Mouse (Mus musculus) stomach, postnatal 0 days (tissue): ENCODE data around the gene Lrrc8e. TPM values are rescaled to one million over a fixed set of nuclear protein-coding genes. Genes with fewer than 3 reads are reported as not detected.
A peak's percentile ranks its signal among the peaks of the same experiment; 100 is the strongest.

Source experiments
- ATAC-seq: fragments of 200-750 bp; cut with Nextera tagmentation; 2 replicates; pipeline ENCODE4 v1.8.0; 2017; ENCODE audit not compliant: low FRiP score, low TSS enrichment
- DNase-seq: peaks from one replicate; pipeline ENCODE4 v3.0.0-alpha.2; 2016; ENCODE audit warnings: low spot score
- H3K27ac ChIP-seq: fragments of 300-500 bp; sonication (generic); replicated peaks from 2 replicates; pipeline ENCODE4 v1.5.1; 2014; ENCODE audit warnings: mild to moderate bottlenecking, control low read depth
- H3K27me3 ChIP-seq: fragments of 300-500 bp; sonication (generic); 2 replicates; pipeline ENCODE4 v1.6.1; 2014; ENCODE audit warnings: low read length; ENCODE audit not compliant: control insufficient read depth, insufficient read depth
- H3K36me3 ChIP-seq: fragments of 300-500 bp; sonication (generic); 2 replicates; pipeline ENCODE4 v1.6.1; 2014; ENCODE audit warnings: low read length, mixed read lengths; ENCODE audit not compliant: control insufficient read depth, insufficient read depth
- H3K4me1 ChIP-seq: fragments of 300-500 bp; sonication (generic); replicated peaks from 2 replicates; pipeline ENCODE4 v1.6.1; 2014; ENCODE audit warnings: antibody characterized with exemption; ENCODE audit not compliant: control insufficient read depth, insufficient read depth
- H3K4me2 ChIP-seq: fragments of 300-500 bp; sonication (generic); replicated peaks from 2 replicates; pipeline ENCODE4 v1.6.1; 2014; ENCODE audit warnings: low read depth, mild to moderate bottlenecking, control low read depth, moderate library complexity
- H3K4me3 ChIP-seq: fragments of 300-500 bp; sonication (generic); 2 replicates; pipeline ENCODE4 v1.5.1; 2014; ENCODE audit warnings: low read depth, low read length, control low read depth
- H3K9ac ChIP-seq: fragments of 300-500 bp; sonication (generic); 2 replicates; pipeline ENCODE4 v1.6.1; 2014; ENCODE audit warnings: mild to moderate bottlenecking, low read length, control low read depth, mixed read lengths
- H3K9me3 ChIP-seq: fragments of 300-500 bp; sonication (generic); 2 replicates; pipeline ENCODE4 v1.6.1; 2016; ENCODE audit warnings: low read length; ENCODE audit not compliant: control insufficient read depth
- CTCF ChIP-seq: IDR thresholded peaks from 2 replicates; pipeline ENCODE4 v1.5.1; 2016; ENCODE audit warnings: antibody characterized with exemption, low read depth, mild to moderate bottlenecking, moderate library complexity
- EP300 ChIP-seq: optimal IDR thresholded peaks from 2 replicates; pipeline ENCODE3; 2016; ENCODE audit warnings: antibody characterized with exemption
- WGBS: fragments of 180-500 bp; shearing (Covaris S2); extraction: QIAGEN DNeasy Blood & Tissue Kit; methylation state at CpG from one replicate; pipeline ENCODE4 v1.1.7; 2014; 5-methylcytosine and 5-hydroxymethylcytosine counted together
- polyA plus RNA-seq: library from polyadenylated mRNA; unstranded; fragments of >200 nt; fragmentation: Nextera tagmentation; extraction: Ambion mirVana; gene quantifications from 2 replicates; pipeline ENCODE4 v1.2.1, GENCODE M21; 2015

The Lrrc8e gene
- polyA plus RNA-seq, 1 experiment from 2014 or later: 9.8 TPM

GRCm38 (mm10) chr8:4207016-4207350 lies 19.6 kb upstream of the Lrrc8e start:
- Histone ChIP-seq H3K27ac (no peak overlapping the region), H3K4me1 (no peaks in the 10 kb centered on the region; the same call in 1 of the 2 replicates), H3K4me3 (no peak overlapping the region), H3K9ac (peak overlapping the region; percentile 31; the same call in 1 of the 2 replicates), H3K36me3 (peaks cover 5% of the 10 kb centered on the region; the same call in 1 of the 2 replicates), H3K27me3 (no peaks in the 10 kb centered on the region), H3K9me3 (no peaks in the 10 kb centered on the region), H3K4me2 (no peak overlapping the region)
- TF ChIP-seq EP300: no peak
- TF ChIP-seq CTCF: no peak
- DNase-seq (no peak), ATAC-seq (peak; percentile 41)
- WGBS: 47% methylated on average over 2 of the region's 2 CpGs

GRCm38 (mm10) chr8:4211097-4211496 lies 15.5 kb upstream of the Lrrc8e start:
- Histone ChIP-seq H3K27me3 (no peaks in the 10 kb centered on the region), H3K9me3 (no peaks in the 10 kb centered on the region), H3K4me3 (no peak overlapping the region), H3K4me1 (peaks cover 3% of the 10 kb centered on the region; the same call in 1 of the 2 replicates), H3K27ac (no peak overlapping the region), H3K9ac (no peak overlapping the region), H3K4me2 (no peak overlapping the region), H3K36me3 (no peaks in the 10 kb centered on the region)
- TF ChIP-seq EP300 (no peak), CTCF (peak; percentile 29)
- no peak for DNase-seq
- no peak for ATAC-seq
- WGBS: 79% methylated on average over 6 of the region's 6 CpGs

GRCm38 (mm10) chr8:4212809-4213209 lies 13.8 kb upstream of the Lrrc8e start:
- ATAC-seq: peak; percentile 27; the same call in 1 of the 2 replicates
- H3K4me1 ChIP-seq: 0 out of 2 replicates have a peak, but pooled peaks cover 3% of the 10 kb centered on the region
- peak overlapping the region; percentile 78 for H3K4me2 ChIP-seq
- H3K9ac ChIP-seq: peak overlapping the region; percentile 54
- H3K27ac ChIP-seq: peak overlapping the region; percentile 8; the same call in 1 of the 2 replicates
- 0% methylated on average over 23 of the region's 25 CpGs for WGBS
- H3K36me3 ChIP-seq: no peaks in the 10 kb centered on the region
- TF ChIP-seq CTCF (no peak), EP300 (no peak)
- peaks cover 6% of the 10 kb centered on the region; the same call in 1 of the 2 replicates for H3K27me3 ChIP-seq
- H3K4me3 ChIP-seq: peak overlapping the region; percentile 35
- H3K9me3 ChIP-seq: no peaks in the 10 kb centered on the region
- peak; percentile 39 for DNase-seq

- H3K27ac ChIP-seq: peak overlapping the region; percentile 18; the same call in 1 of the 2 replicates
- 0 out of 2 replicates have a peak, but pooled peaks cover 3% of the 10 kb centered on the region for H3K4me1 ChIP-seq
- H3K36me3 ChIP-seq: no peaks in the 10 kb centered on the region
- TF ChIP-seq EP300 (no peak), CTCF (no peak)
- DNase-seq (peak; percentile 76), ATAC-seq (peak; percentile 59)
- peak overlapping the region; percentile 78 for H3K4me2 ChIP-seq
- H3K27me3 ChIP-seq: peaks cover 6% of the 10 kb centered on the region; the same call in 1 of the 2 replicates
- 6% methylated on average over 18 of the region's 18 CpGs for WGBS
- peak overlapping the region; percentile 35 for H3K4me3 ChIP-seq
- no peaks in the 10 kb centered on the region for H3K9me3 ChIP-seq
- H3K9ac ChIP-seq: peak overlapping the region; percentile 54
These were observed 13.2 kb upstream of the Lrrc8e start for GRCm38 (mm10) chr8:4213210-4214005.

- Histone ChIP-seq H3K9ac (no peak overlapping the region; the same call in 1 of the 2 replicates), H3K4me1 (0 out of 2 replicates have a peak, but pooled peaks cover 3% of the 10 kb centered on the region), H3K36me3 (no peaks in the 10 kb centered on the region), H3K9me3 (no peaks in the 10 kb centered on the region), H3K4me2 (peak overlapping the region; percentile 78), H3K4me3 (peak overlapping the region; percentile 35), H3K27me3 (peaks cover 6% of the 10 kb centered on the region; the same call in 1 of the 2 replicates), H3K27ac (no peak overlapping the region)
- DNase-seq (peak; percentile 73), ATAC-seq (peak; percentile 78)
- TF ChIP-seq EP300 (no peak), CTCF (no peak)
- 11% methylated on average over 33 of the region's 33 CpGs for WGBS
These were observed 12.3 kb upstream of the Lrrc8e start for GRCm38 (mm10) chr8:4214006-4214980.
